Mouse (Mus musculus) embryonic facial prominence, embryonic 11.5 days (tissue): ENCODE results near the gene Bag6. TPM values are rescaled to one million over a fixed set of nuclear protein-coding genes. Genes with fewer than 3 reads are reported as not detected.

Source experiments
- ATAC-seq: fragments of 200-750 bp; cut with Nextera tagmentation; replicated peaks from 2 replicates; pipeline ENCODE4 v1.8.0; 2017; ENCODE audit warnings: low read depth; ENCODE audit not compliant: insufficient number of reproducible peaks, low FRiP score, low TSS enrichment
- DNase-seq: peaks from one replicate; pipeline ENCODE4 v3.0.0-alpha.2; 2015; ENCODE audit warnings: low spot score
- H3K27ac ChIP-seq: fragments of 300-500 bp; sonication (generic); replicated peaks from 2 replicates; pipeline ENCODE4 v1.5.1; 2014; ENCODE audit warnings: mild to moderate bottlenecking, low read depth, low read length, control low read depth
- H3K27me3 ChIP-seq: fragments of 300-500 bp; sonication (generic); 2 replicates; pipeline ENCODE4 v1.6.1; 2014; ENCODE audit warnings: mild to moderate bottlenecking, low read length, moderate library complexity, mixed read lengths; ENCODE audit not compliant: control insufficient read depth, insufficient read depth
- H3K36me3 ChIP-seq: fragments of 300-500 bp; sonication (generic); replicated peaks from 2 replicates; pipeline ENCODE4 v1.6.1; 2014; ENCODE audit warnings: low read depth, mild to moderate bottlenecking, low read length, moderate library complexity, mixed read lengths; ENCODE audit not compliant: control insufficient read depth, insufficient read depth
- H3K4me1 ChIP-seq: fragments of 300-500 bp; sonication (generic); 2 replicates; pipeline ENCODE4 v1.6.1; 2014; ENCODE audit warnings: low read length, mixed read lengths; ENCODE audit not compliant: control insufficient read depth, insufficient read depth
- H3K4me2 ChIP-seq: fragments of 300-500 bp; sonication (generic); 2 replicates; pipeline ENCODE4 v1.6.1; 2014; ENCODE audit warnings: low read depth, mild to moderate bottlenecking, control low read depth, low read length, moderate library complexity
- H3K4me3 ChIP-seq: fragments of 300-500 bp; sonication (generic); 2 replicates; pipeline ENCODE4 v1.5.1; 2014; ENCODE audit warnings: low read depth, low read length, control low read depth
- H3K9ac ChIP-seq: fragments of 300-500 bp; sonication (generic); replicated peaks from 2 replicates; pipeline ENCODE4 v1.6.1; 2014; ENCODE audit warnings: mild to moderate bottlenecking, control low read depth, low read length
- H3K9me3 ChIP-seq: fragments of 300-500 bp; sonication (generic); replicated peaks from 2 replicates; pipeline ENCODE4 v1.6.1; 2016; ENCODE audit warnings: mild to moderate bottlenecking, low read length, inconsistent platforms, mixed read lengths; ENCODE audit not compliant: control insufficient read depth
- WGBS: fragments of 180-500 bp; shearing (Covaris S2); extraction: QIAGEN DNeasy Blood & Tissue Kit; methylation state at CpG from one replicate; pipeline ENCODE4 v1.1.7; 2014; 5-methylcytosine and 5-hydroxymethylcytosine counted together
- polyA plus RNA-seq: library from polyadenylated mRNA; unstranded; fragments of >200 nt; fragmentation: Nextera tagmentation; extraction: Ambion mirVana; gene quantifications from 2 replicates; pipeline ENCODE4 v1.2.1, GENCODE M21; 2014

The Bag6 gene
- polyA plus RNA-seq, 1 experiment from 2014 or later, result 101 TPM

- Histone ChIP-seq H3K4me2 (no peak overlapping the region), H3K9ac (no peak overlapping the region), H3K4me1 (no peaks in the 10 kb centered on the region), H3K4me3 (no peak overlapping the region), H3K27ac (no peak overlapping the region), H3K27me3 (no peaks in the 10 kb centered on the region), H3K36me3 (peaks cover 2% of the 10 kb centered on the region; the same call in 1 of the 2 replicates), H3K9me3 (no peaks in the 10 kb centered on the region)
- ATAC-seq (no peak), DNase-seq (no peak)
- 83% methylated on average over 6 of the region's 6 CpGs for WGBS
These were observed 30.2 kb upstream of the Bag6 start for GRCm38 (mm10) chr17:35104754-35105153.

GRCm38 (mm10) chr17:35105740-35106389 is 29.1 kb upstream of the Bag6 start:
- Histone ChIP-seq H3K4me1 (no peaks in the 10 kb centered on the region), H3K4me3 (no peak overlapping the region), H3K9ac (peak overlapping the region; percentile 54), H3K36me3 (peaks cover 2% of the 10 kb centered on the region; the same call in 1 of the 2 replicates), H3K27me3 (no peaks in the 10 kb centered on the region), H3K4me2 (peak overlapping the region; percentile 19), H3K27ac (no peak overlapping the region), H3K9me3 (no peaks in the 10 kb centered on the region)
- peak; percentile 48 for DNase-seq
- no peak for ATAC-seq
- 22% methylated on average over 13 of the region's 13 CpGs for WGBS

- Histone ChIP-seq H3K4me1 (no peaks in the 10 kb centered on the region), H3K4me2 (no peak overlapping the region; the same call in 1 of the 2 replicates), H3K9ac (no peak overlapping the region), H3K4me3 (no peak overlapping the region), H3K36me3 (no peaks in the 10 kb centered on the region), H3K27me3 (no peaks in the 10 kb centered on the region), H3K9me3 (no peaks in the 10 kb centered on the region), H3K27ac (no peak overlapping the region)
- no peak for ATAC-seq
- no peak for DNase-seq
- 71% methylated on average over 3 of the region's 3 CpGs for WGBS
These were observed 28.5 kb upstream of the Bag6 start for GRCm38 (mm10) chr17:35106522-35106921.

GRCm38 (mm10) chr17:35108097-35108496 is 26.9 kb upstream of the Bag6 start, which contains the start of gene Ly6g5c:
Ly6g5c (plus strand) TSS chr17:35108279.
- Histone ChIP-seq H3K9ac (no peak within 1 kb of the TSS), H3K4me3 (no peak within 1 kb of the TSS), H3K27ac (no peak within 1 kb of the TSS), H3K4me1 (no peaks in the 10 kb centered on the region), H3K27me3 (no peaks in the 10 kb centered on the region), H3K36me3 (no peaks in the 10 kb centered on the region), H3K4me2 (no peak within 1 kb of the TSS), H3K9me3 (no peaks in the 10 kb centered on the region)
- WGBS, result 92% methylated on average over 6 of the region's 6 CpGs
- no peak; the same call in 1 of the 2 replicates for ATAC-seq
- no peak for DNase-seq

GRCm38 (mm10) chr17:35111774-35112173 is 23.2 kb upstream of the Bag6 start:
- no peak for DNase-seq
- no peak overlapping the region for H3K9ac ChIP-seq

GRCm38 (mm10) chr17:35115046-35116019 is 19.6 kb upstream of the Bag6 start, which contains the start of gene Ly6g5b:
Ly6g5b (minus strand) TSS chr17:35115428.
- no peak within 1 kb of the TSS for H3K4me3 ChIP-seq
- no peak within 1 kb of the TSS for H3K9ac ChIP-seq
- no peak for ATAC-seq
- no peaks in the 10 kb centered on the region for H3K9me3 ChIP-seq
- peaks cover 15% of the 10 kb centered on the region for H3K36me3 ChIP-seq
- H3K27ac ChIP-seq, result no peak within 1 kb of the TSS
- peaks cover 2% of the 10 kb centered on the region; the same call in 1 of the 2 replicates for H3K4me1 ChIP-seq
- H3K4me2 ChIP-seq, result no peak within 1 kb of the TSS
- peak; percentile 30 for DNase-seq
- no peaks in the 10 kb centered on the region for H3K27me3 ChIP-seq
- WGBS, result 84% methylated on average over 8 of the region's 8 CpGs

More at GRCm38 (mm10) chr17:35111774-35112173, 23.2 kb upstream of the Bag6 start:
- Histone ChIP-seq H3K4me1 (no peaks in the 10 kb centered on the region), H3K4me3 (no peak overlapping the region), H3K36me3 (peaks cover 4% of the 10 kb centered on the region), H3K27me3 (no peaks in the 10 kb centered on the region), H3K27ac (no peak overlapping the region), H3K9me3 (no peaks in the 10 kb centered on the region), H3K4me2 (no peak overlapping the region)
- no peak for ATAC-seq
- WGBS, result 83% methylated on average over 9 of the region's 9 CpGs

GRCm38 (mm10) chr17:35120745-35121142 is 14.2 kb upstream of the Bag6 start:
- H3K27me3 ChIP-seq, result no peaks in the 10 kb centered on the region
- H3K36me3 ChIP-seq, result peaks cover 19% of the 10 kb centered on the region
- WGBS, result 0% methylated on average over 33 of the region's 33 CpGs
- H3K4me1 ChIP-seq, result peaks cover 4% of the 10 kb centered on the region; the same call in 1 of the 2 replicates
- peak overlapping the region; percentile 92 for H3K4me2 ChIP-seq
- no peak for DNase-seq
- no peak overlapping the region for H3K27ac ChIP-seq
- H3K4me3 ChIP-seq, result peak overlapping the region; percentile 89
- no peaks in the 10 kb centered on the region for H3K9me3 ChIP-seq
- peak overlapping the region; percentile 83 for H3K9ac ChIP-seq
- no peak; the same call in 1 of the 2 replicates for ATAC-seq
